Mouse (Mus musculus): ENCODE results near the gene Piezo1. TPM values are rescaled to one million over a fixed set of nuclear protein-coding genes. Genes with fewer than 3 reads are reported as not detected.

The Piezo1 gene
- polyA plus RNA-seq, 1 experiment from 2014 or later = 17.4 TPM

DNA sequence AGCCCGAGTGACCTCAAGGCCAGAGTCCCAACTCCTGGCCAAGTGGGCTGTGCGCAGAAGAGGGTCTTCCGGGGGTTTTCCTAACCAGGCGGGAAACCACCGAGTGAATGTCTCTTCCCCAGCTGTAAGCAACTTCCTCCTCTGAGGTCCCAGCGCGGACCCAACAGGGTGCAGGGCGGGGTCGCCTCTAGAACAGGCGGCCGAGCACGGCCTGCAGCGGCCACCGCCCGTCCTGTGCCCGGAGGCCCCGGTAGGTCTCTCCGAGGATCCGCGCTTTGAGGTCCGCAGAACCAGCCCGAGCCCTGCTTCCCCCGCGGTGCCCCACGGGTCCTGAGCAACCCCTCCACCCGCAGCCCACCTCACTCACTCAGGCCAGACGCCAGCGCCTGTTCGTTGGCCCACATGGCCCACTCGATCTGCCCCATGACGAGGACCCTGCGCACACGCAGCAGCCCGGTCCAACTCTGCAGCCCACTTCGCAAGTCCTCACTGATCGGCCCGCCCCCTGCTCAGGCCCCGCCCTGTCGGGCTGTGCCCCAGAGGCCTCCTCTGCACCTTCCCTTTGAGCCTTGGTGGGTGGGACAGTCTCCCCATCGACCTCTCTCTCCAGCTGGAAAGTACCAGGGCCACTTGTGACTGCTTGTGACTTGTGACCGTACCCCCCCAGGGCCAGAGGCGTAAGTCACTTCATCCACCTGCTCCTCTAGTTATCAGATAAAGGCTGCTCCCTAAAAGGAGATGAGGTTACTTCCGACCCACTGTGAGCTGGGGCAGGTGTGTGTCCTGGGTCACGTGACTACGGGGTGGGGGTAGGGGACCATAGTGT, 118.5 kb downstream of the Piezo1 start, which contains the start of gene Cyba:
Gene Cyba, minus strand, starts transcription at position 488 of the 826 bp plus-strand sequence.
- Histone ChIP-seq H3K9ac (ENCODE audit: low read depth, low read length) (peak within 1 kb of the TSS; percentile 81), H3K4me3 (ENCODE audit: low read depth, low read length) (peak within 1 kb of the TSS; percentile 65), H3K27ac (ENCODE audit: low read depth, low read length) (peak within 1 kb of the TSS; percentile 29), H3K27me3 (ENCODE audit: control insufficient read depth, insufficient read depth, low read length) (no peaks in the 10 kb centered on the region), H3K4me2 (peak within 1 kb of the TSS; percentile 96), H3K9me3 (replicated peaks; ENCODE audit: control insufficient read depth, low read length) (no peaks in the 10 kb centered on the region), H3K4me1 (ENCODE audit: control insufficient read depth, insufficient read depth, low read length) (peaks cover 13% of the 10 kb centered on the region; the same call in 1 of the 2 replicates), H3K36me3 (ENCODE audit: control insufficient read depth, insufficient read depth, low read length) (peaks cover 14% of the 10 kb centered on the region)
- 6% methylated on average over 39 of the region's 45 CpGs for WGBS (ENCODE audit: insufficient replicate concordance)
- ATAC-seq (replicated peaks; ENCODE audit: insufficient number of reproducible peaks, low FRiP score, low TSS enrichment) = peak; percentile 73

Small RNAs within 50 kb of the gene (microRNA-seq; reads per million reads assigned to microRNA genes)
- not detected for gene Gm24366 (ENCODE audit: borderline number of aligned reads)

Other genes with a start within 250 kb of the Piezo1 start
- gene Trhr2, start 190.6 kb downstream of the Piezo1 start, polyA plus RNA-seq (2014; fragmentation: Nextera tagmentation; extraction: Ambion mirVana) = not detected in 2 replicates
- gene Zc3h18, start 174.7 kb downstream of the Piezo1 start, polyA plus RNA-seq (2014; fragmentation: Nextera tagmentation; extraction: Ambion mirVana) = 22.2 and 26.8 TPM in 2 replicates
- not detected in 2 replicates for gene Il17c, start 129.3 kb downstream of the Piezo1 start, polyA plus RNA-seq (2014; fragmentation: Nextera tagmentation; extraction: Ambion mirVana)
- 169 and 174 TPM in 2 replicates for gene Cyba, start 118.4 kb downstream of the Piezo1 start, polyA plus RNA-seq (2014; fragmentation: Nextera tagmentation; extraction: Ambion mirVana)
- 28.0 and 29.0 TPM in 2 replicates for gene Mvd, start 107.9 kb downstream of the Piezo1 start, polyA plus RNA-seq (2014; fragmentation: Nextera tagmentation; extraction: Ambion mirVana)
- gene Snai3, start 90.6 kb downstream of the Piezo1 start, polyA plus RNA-seq (2014; fragmentation: Nextera tagmentation; extraction: Ambion mirVana) = 3.0 and 4.2 TPM in 2 replicates
- gene Rnf166, start 75.3 kb downstream of the Piezo1 start, polyA plus RNA-seq (2014; fragmentation: Nextera tagmentation; extraction: Ambion mirVana) = 28.1 and 34.4 TPM in 2 replicates
- gene Ctu2, start 75.2 kb downstream of the Piezo1 start, polyA plus RNA-seq (2014; fragmentation: Nextera tagmentation; extraction: Ambion mirVana) = 35.2 and 39.0 TPM in 2 replicates
- 29.5 and 30.4 TPM in 2 replicates for gene Cdt1, start 16.7 kb upstream of the Piezo1 start, polyA plus RNA-seq (2014; fragmentation: Nextera tagmentation; extraction: Ambion mirVana)
- gene Aprt, start 25.6 kb upstream of the Piezo1 start, polyA plus RNA-seq (2014; fragmentation: Nextera tagmentation; extraction: Ambion mirVana) = 250 and 262 TPM in 2 replicates
- 11.4 and 12.3 TPM in 2 replicates for gene Galns, start 60.1 kb upstream of the Piezo1 start, polyA plus RNA-seq (2014; fragmentation: Nextera tagmentation; extraction: Ambion mirVana)
- gene Trappc2l, start 60.3 kb upstream of the Piezo1 start, polyA plus RNA-seq (2014; fragmentation: Nextera tagmentation; extraction: Ambion mirVana) = 49.8 and 60.0 TPM in 2 replicates
- gene Pabpn1l, start 71.4 kb upstream of the Piezo1 start, polyA plus RNA-seq (2014; fragmentation: Nextera tagmentation; extraction: Ambion mirVana) = not detected in 2 replicates
- gene Cbfa2t3, start 147.8 kb upstream of the Piezo1 start, polyA plus RNA-seq (2014; fragmentation: Nextera tagmentation; extraction: Ambion mirVana) = 5.2 and 5.4 TPM in 2 replicates
- 15.4 and 17.5 TPM in 2 replicates for gene Acsf3, start 224.2 kb upstream of the Piezo1 start, polyA plus RNA-seq (2014; fragmentation: Nextera tagmentation; extraction: Ambion mirVana)

Measured in heart, embryonic 11.5 days (tissue).